Mouse (Mus musculus): ENCODE results near the gene Kcnrg. TPM values are rescaled to one million over a fixed set of nuclear protein-coding genes. Genes with fewer than 3 reads are reported as not detected.
"Not testable (repeated sequence)": the region's sequence is repeated elsewhere in the genome, so short reads cannot be mapped to it uniquely, and the experiment has no call there.

Kcnrg gene
- polyA plus RNA-seq, 1 experiment from 2014 or later: 0.46 TPM

- 75% methylated on average over 4 of the region's 4 CpGs for WGBS
- ATAC-seq (ENCODE audit: low FRiP score, low TSS enrichment): no peak
- H3K36me3 ChIP-seq (ENCODE audit: control insufficient read depth, insufficient read depth, low read length): no peaks in the 10 kb centered on the region
- H3K9ac ChIP-seq (ENCODE audit: low read depth, low read length): no peak overlapping the region
- no peak overlapping the region for H3K4me2 ChIP-seq (replicated peaks; ENCODE audit: low read depth, low read length)
- no peak overlapping the region for H3K27ac ChIP-seq (ENCODE audit: low read depth, low read length)
- no peaks in the 10 kb centered on the region for H3K27me3 ChIP-seq (ENCODE audit: control insufficient read depth, insufficient read depth, low read length)
- no peaks in the 10 kb centered on the region for H3K9me3 ChIP-seq (ENCODE audit: control insufficient read depth, low read length)
- no peaks in the 10 kb centered on the region for H3K4me1 ChIP-seq (ENCODE audit: control insufficient read depth, insufficient read depth, low read length)
- H3K4me3 ChIP-seq (ENCODE audit: low read length): no peak overlapping the region
Observed at GRCm38 (mm10) chr14:61589288-61590065, 17.8 kb upstream of the Kcnrg start.

- Histone ChIP-seq H3K9me3 (ENCODE audit: control insufficient read depth, low read length) (no peaks in the 10 kb centered on the region), H3K4me2 (replicated peaks; ENCODE audit: low read depth, low read length) (no peak overlapping the region), H3K36me3 (ENCODE audit: control insufficient read depth, insufficient read depth, low read length) (no peaks in the 10 kb centered on the region), H3K27ac (ENCODE audit: low read depth, low read length) (no peak overlapping the region), H3K4me3 (ENCODE audit: low read length) (no peak overlapping the region), H3K9ac (ENCODE audit: low read depth, low read length) (no peak overlapping the region), H3K4me1 (ENCODE audit: control insufficient read depth, insufficient read depth, low read length) (0 out of 2 replicates have a peak, but pooled peaks cover 6% of the 10 kb centered on the region), H3K27me3 (ENCODE audit: control insufficient read depth, insufficient read depth, low read length) (no peaks in the 10 kb centered on the region)
- WGBS: 92% methylated on average over 9 of the region's 9 CpGs
- no peak for ATAC-seq (ENCODE audit: low FRiP score, low TSS enrichment)
Observed at GRCm38 (mm10) chr14:61596719-61597426, 10.4 kb upstream of the Kcnrg start.

- Histone ChIP-seq H3K36me3 (ENCODE audit: control insufficient read depth, insufficient read depth, low read length) (no peaks in the 10 kb centered on the region), H3K9ac (ENCODE audit: low read depth, low read length) (peak within 1 kb of the TSS; percentile 73; the same call in 1 of the 2 replicates), H3K4me3 (ENCODE audit: low read length) (peak within 1 kb of the TSS; percentile 71), H3K4me1 (ENCODE audit: control insufficient read depth, insufficient read depth, low read length) (0 out of 2 replicates have a peak, but pooled peaks cover 6% of the 10 kb centered on the region), H3K27ac (ENCODE audit: low read depth, low read length) (no peak within 1 kb of the TSS), H3K27me3 (ENCODE audit: control insufficient read depth, insufficient read depth, low read length) (no peaks in the 10 kb centered on the region), H3K9me3 (ENCODE audit: control insufficient read depth, low read length) (no peaks in the 10 kb centered on the region), H3K4me2 (replicated peaks; ENCODE audit: low read depth, low read length) (peak within 1 kb of the TSS; percentile 51)
- 55% methylated on average over 5 of the region's 5 CpGs for WGBS
- no peak for ATAC-seq (ENCODE audit: low FRiP score, low TSS enrichment)
Observed at GRCm38 (mm10) chr14:61597968-61598367, 9.3 kb upstream of the Kcnrg start, which contains the start of gene Trim13. TSS of gene Trim13 (plus strand) at chr14:61598247.

GRCm38 (mm10) chr14:61599057-61599806 is 8.0 kb upstream of the Kcnrg start:
- H3K9me3 ChIP-seq (ENCODE audit: control insufficient read depth, low read length): no peaks in the 10 kb centered on the region
- peak overlapping the region; percentile 71 for H3K4me3 ChIP-seq (ENCODE audit: low read length)
- 0 out of 2 replicates have a peak, but pooled peaks cover 6% of the 10 kb centered on the region for H3K4me1 ChIP-seq (ENCODE audit: control insufficient read depth, insufficient read depth, low read length)
- WGBS: 6% methylated on average over 44 of the region's 44 CpGs
- H3K4me2 ChIP-seq (replicated peaks; ENCODE audit: low read depth, low read length): peak overlapping the region; percentile 51
- H3K27ac ChIP-seq (ENCODE audit: low read depth, low read length): peak overlapping the region; percentile 43; the same call in 1 of the 2 replicates
- H3K27me3 ChIP-seq (ENCODE audit: control insufficient read depth, insufficient read depth, low read length): no peaks in the 10 kb centered on the region
- H3K9ac ChIP-seq (ENCODE audit: low read depth, low read length): peak overlapping the region; percentile 73
- peak; percentile 97 for ATAC-seq (ENCODE audit: low FRiP score, low TSS enrichment)
- H3K36me3 ChIP-seq (ENCODE audit: control insufficient read depth, insufficient read depth, low read length): no peaks in the 10 kb centered on the region; the same call in 1 of the 2 replicates

- WGBS: 87% methylated on average over 9 of the region's 9 CpGs
- Histone ChIP-seq H3K27ac (ENCODE audit: low read depth, low read length) (no peak overlapping the region), H3K4me1 (ENCODE audit: control insufficient read depth, insufficient read depth, low read length) (0 out of 2 replicates have a peak, but pooled peaks cover 6% of the 10 kb centered on the region), H3K36me3 (ENCODE audit: control insufficient read depth, insufficient read depth, low read length) (peaks cover 8% of the 10 kb centered on the region; the same call in 1 of the 2 replicates), H3K4me3 (ENCODE audit: low read length) (no peak overlapping the region), H3K9me3 (ENCODE audit: control insufficient read depth, low read length) (no peaks in the 10 kb centered on the region), H3K9ac (ENCODE audit: low read depth, low read length) (no peak overlapping the region), H3K4me2 (replicated peaks; ENCODE audit: low read depth, low read length) (no peak overlapping the region), H3K27me3 (ENCODE audit: control insufficient read depth, insufficient read depth, low read length) (no peaks in the 10 kb centered on the region)
- ATAC-seq (ENCODE audit: low FRiP score, low TSS enrichment): no peak
Observed at GRCm38 (mm10) chr14:61601348-61601747, 5.9 kb upstream of the Kcnrg start.

DNA sequence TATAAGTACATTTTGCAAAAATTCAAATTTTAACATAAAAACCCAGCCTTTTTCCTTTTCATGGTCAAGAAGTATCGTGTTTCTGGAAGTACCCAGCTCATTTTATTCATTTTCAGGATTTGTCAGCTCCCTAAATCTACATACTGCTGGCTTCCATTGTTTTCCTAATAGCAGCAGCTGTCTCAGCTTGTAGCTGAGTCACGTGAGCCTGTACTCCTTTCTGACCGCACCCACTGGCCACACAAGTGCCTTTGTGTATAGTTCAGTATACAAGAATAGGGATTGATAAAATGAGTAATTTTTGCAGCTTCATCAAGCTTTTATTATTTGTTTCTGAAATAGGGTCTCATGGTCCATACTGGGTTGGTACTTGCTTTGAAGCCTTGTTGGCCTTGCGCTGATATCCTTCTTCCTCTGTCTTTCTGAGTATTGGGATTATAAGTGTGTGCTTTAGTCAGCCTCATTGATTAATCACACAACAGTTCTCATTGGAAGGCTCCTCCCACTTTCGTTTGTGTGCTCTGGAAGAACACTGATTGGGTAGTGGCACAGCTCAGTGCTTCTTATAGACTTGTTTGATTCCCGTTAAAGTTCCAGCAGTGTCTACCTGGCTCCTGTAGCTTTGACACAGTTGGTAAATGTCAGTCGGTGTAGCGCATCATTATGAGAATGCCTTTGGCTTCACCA is 4.0 kb upstream of the Kcnrg start:
- Histone ChIP-seq H3K27me3 (ENCODE audit: control insufficient read depth, insufficient read depth, low read length) (no peaks in the 10 kb centered on the region), H3K27ac (ENCODE audit: low read depth, low read length) (no peak overlapping the region), H3K4me1 (ENCODE audit: control insufficient read depth, insufficient read depth, low read length) (0 out of 2 replicates have a peak, but pooled peaks cover 6% of the 10 kb centered on the region), H3K4me2 (replicated peaks; ENCODE audit: low read depth, low read length) (no peak overlapping the region), H3K9ac (ENCODE audit: low read depth, low read length) (no peak overlapping the region), H3K36me3 (ENCODE audit: control insufficient read depth, insufficient read depth, low read length) (peaks cover 8% of the 10 kb centered on the region; the same call in 1 of the 2 replicates), H3K9me3 (ENCODE audit: control insufficient read depth, low read length) (no peaks in the 10 kb centered on the region), H3K4me3 (ENCODE audit: low read length) (no peak overlapping the region)
- no peak for ATAC-seq (ENCODE audit: low FRiP score, low TSS enrichment)
- WGBS: 84% methylated on average over 8 of the region's 8 CpGs

DNA sequence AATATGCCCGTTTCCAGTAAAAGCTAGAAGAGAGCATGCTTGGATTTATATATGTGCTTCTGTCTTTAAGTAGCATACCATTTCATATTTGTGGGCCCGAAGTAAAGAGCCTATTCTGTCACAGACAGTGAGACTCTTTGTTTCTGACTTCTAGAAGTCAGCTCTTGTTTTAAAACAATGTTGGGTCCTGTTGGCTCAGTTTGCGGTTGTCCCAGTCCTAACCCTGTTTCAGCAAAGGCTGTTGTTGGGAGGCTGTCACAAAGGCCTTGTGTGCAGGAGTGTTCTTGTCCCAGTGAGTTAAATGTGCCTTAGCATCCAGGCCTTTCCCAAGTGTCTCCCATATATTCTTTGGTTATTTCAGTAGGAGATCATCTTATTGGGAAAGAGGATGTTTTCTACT is 3.2 kb upstream of the Kcnrg start:
- H3K4me3 ChIP-seq (ENCODE audit: low read length): no peak overlapping the region
- H3K27ac ChIP-seq (ENCODE audit: low read depth, low read length): no peak overlapping the region
- 0 out of 2 replicates have a peak, but pooled peaks cover 6% of the 10 kb centered on the region for H3K4me1 ChIP-seq (ENCODE audit: control insufficient read depth, insufficient read depth, low read length)
- WGBS: 94% methylated on average over 3 of the region's 3 CpGs
- no peaks in the 10 kb centered on the region for H3K9me3 ChIP-seq (ENCODE audit: control insufficient read depth, low read length)
- no peaks in the 10 kb centered on the region for H3K27me3 ChIP-seq (ENCODE audit: control insufficient read depth, insufficient read depth, low read length)
- no peak overlapping the region for H3K9ac ChIP-seq (ENCODE audit: low read depth, low read length)
- H3K4me2 ChIP-seq (replicated peaks; ENCODE audit: low read depth, low read length): no peak overlapping the region
- ATAC-seq (ENCODE audit: low FRiP score, low TSS enrichment): no peak
- peaks cover 8% of the 10 kb centered on the region; the same call in 1 of the 2 replicates for H3K36me3 ChIP-seq (ENCODE audit: control insufficient read depth, insufficient read depth, low read length)

- 91% methylated on average over 2 of the region's 2 CpGs for WGBS
- not testable (repeated sequence) for H3K27me3 ChIP-seq (ENCODE audit: control insufficient read depth, insufficient read depth, low read length); H3K4me2 ChIP-seq (replicated peaks; ENCODE audit: low read depth, low read length); H3K4me3 ChIP-seq (ENCODE audit: low read length); H3K4me1 ChIP-seq (ENCODE audit: control insufficient read depth, insufficient read depth, low read length); H3K9me3 ChIP-seq (ENCODE audit: control insufficient read depth, low read length); H3K27ac ChIP-seq (ENCODE audit: low read depth, low read length); ATAC-seq (ENCODE audit: low FRiP score, low TSS enrichment); H3K9ac ChIP-seq (ENCODE audit: low read depth, low read length); H3K36me3 ChIP-seq (ENCODE audit: control insufficient read depth, insufficient read depth, low read length)
Observed at GRCm38 (mm10) chr14:61606088-61606487, 1.2 kb upstream of the Kcnrg start.
